Mouse (Mus musculus) embryonic facial prominence, embryonic 10.5 days (tissue): ENCODE results near the gene Olfr239. TPM values are rescaled to one million over a fixed set of nuclear protein-coding genes. Genes with fewer than 3 reads are reported as not detected.
"Not testable (repeated sequence)": the region's sequence is repeated elsewhere in the genome, so short reads cannot be mapped to it uniquely, and the experiment has no call there.

ENCODE experiments used
- DNase-seq: peaks from one replicate; pipeline ENCODE4 v3.0.0-alpha.2; 2017; ENCODE audit warnings: low spot score
- H3K27ac ChIP-seq: fragments of 300-500 bp; sonication (generic); replicated peaks from 2 replicates; pipeline ENCODE4 v1.5.1; 2016; ENCODE audit warnings: mild to moderate bottlenecking
- H3K27me3 ChIP-seq: fragments of 300-500 bp; sonication (generic); replicated peaks from 2 replicates; pipeline ENCODE4 v1.6.1; 2016; ENCODE audit warnings: low read depth, mild to moderate bottlenecking; ENCODE audit not compliant: poor library complexity, severe bottlenecking
- H3K36me3 ChIP-seq: fragments of 300-500 bp; sonication (generic); replicated peaks from 2 replicates; pipeline ENCODE4 v1.6.1; 2016; ENCODE audit warnings: mild to moderate bottlenecking, moderate library complexity
- H3K4me1 ChIP-seq: fragments of 300-500 bp; sonication (generic); 2 replicates; pipeline ENCODE4 v1.6.1; 2016
- H3K4me3 ChIP-seq: fragments of 300-500 bp; sonication (generic); 2 replicates; pipeline ENCODE4 v1.5.1; 2016; ENCODE audit warnings: mild to moderate bottlenecking, moderate library complexity
- H3K9me3 ChIP-seq: fragments of 300-500 bp; sonication (generic); 2 replicates; pipeline ENCODE4 v1.6.1; 2016; ENCODE audit warnings: mild to moderate bottlenecking
- WGBS: fragments of 180-500 bp; shearing (Covaris S2); methylation state at CpG from one replicate; pipeline ENCODE4 v1.1.7; 2016; 5-methylcytosine and 5-hydroxymethylcytosine counted together
- polyA plus RNA-seq: library from polyadenylated mRNA; unstranded; fragments of >200 nt; fragmentation: Nextera tagmentation; extraction: Ambion mirVana; gene quantifications from 2 replicates; pipeline ENCODE4 v1.2.1, GENCODE M21; 2016

The Olfr239 gene
- polyA plus RNA-seq: not detected in 2 replicates

DNA sequence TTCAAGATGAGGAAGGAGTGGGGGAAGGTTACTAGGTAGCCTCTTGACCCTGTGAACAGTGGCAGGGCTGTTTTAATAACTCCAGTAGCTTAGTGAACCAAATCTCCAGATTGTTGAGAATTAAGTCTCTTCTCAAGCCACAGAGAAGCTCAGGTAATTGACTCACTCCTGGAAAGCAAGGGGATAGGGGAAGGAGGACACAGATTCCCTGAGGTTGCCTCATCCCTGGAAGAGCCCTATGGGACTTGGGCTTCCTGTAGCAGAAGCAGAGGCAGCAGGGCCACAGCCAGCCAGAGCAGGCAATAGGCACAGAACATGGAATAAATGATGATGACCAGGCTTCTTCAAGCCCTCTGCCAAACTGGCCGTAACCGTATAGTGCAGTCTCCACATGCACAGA lies at the start of gene Olfr239:
Gene Olfr239, plus strand, starts transcription at position 301 of the 400 bp plus-strand sequence.
- not testable (repeated sequence) for DNase-seq, H3K4me1 ChIP-seq, H3K4me3 ChIP-seq, H3K27ac ChIP-seq, H3K36me3 ChIP-seq, H3K9me3 ChIP-seq, H3K27me3 ChIP-seq
- no CpG with 5 or more reads among the region's 2 CpGs for WGBS

DNA sequence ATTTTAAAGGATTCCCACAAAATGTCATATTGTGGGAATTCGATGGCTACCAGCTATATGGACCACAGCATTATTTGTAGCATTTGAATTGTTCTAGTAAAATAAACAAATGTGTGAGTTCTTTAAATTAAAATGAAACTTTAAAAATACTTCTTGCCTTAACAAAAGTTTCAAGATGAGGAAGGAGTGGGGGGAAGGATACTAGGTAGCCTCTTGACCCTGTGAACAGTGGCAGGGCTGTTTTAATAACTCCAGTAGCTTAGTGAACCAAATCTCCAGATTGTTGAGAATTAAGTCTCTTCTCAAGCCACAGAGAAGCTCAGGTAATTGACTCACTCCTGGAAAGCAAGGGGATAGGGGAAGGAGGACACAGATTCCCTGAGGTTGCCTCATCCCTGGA lies 23.0 kb upstream of the Olfr239 start, which contains the start of gene Olfr55:
Gene Olfr55, plus strand, starts transcription at position 301 of the 400 bp plus-strand sequence.
- H3K4me3 ChIP-seq, H3K4me1 ChIP-seq, DNase-seq, H3K27ac ChIP-seq, H3K9me3 ChIP-seq, H3K36me3 ChIP-seq, H3K27me3 ChIP-seq: not testable (repeated sequence)
- WGBS: 79% methylated on average over 1 of the region's 1 CpGs

- H3K27ac ChIP-seq: no peak within 1 kb of the TSS
- H3K4me1 ChIP-seq: no peaks in the 10 kb centered on the region
- H3K9me3 ChIP-seq: peaks cover 8% of the 10 kb centered on the region
- no peaks in the 10 kb centered on the region for H3K27me3 ChIP-seq
- H3K4me3 ChIP-seq: no peak within 1 kb of the TSS
- 82% methylated on average over 2 of the region's 2 CpGs for WGBS
- DNase-seq: no peak
- no peaks in the 10 kb centered on the region for H3K36me3 ChIP-seq
These were observed 30.5 kb downstream of the Olfr239 start, which contains the start of gene Olfr1564 for GRCm38 (mm10) chr17:33221590-33221989. TSS of gene Olfr1564 (minus strand) at chr17:33221690.

GRCm38 (mm10) chr17:33236646-33237045 lies 45.5 kb downstream of the Olfr239 start:
- H3K4me3 ChIP-seq, H3K4me1 ChIP-seq, H3K27ac ChIP-seq, DNase-seq, H3K27me3 ChIP-seq, H3K9me3 ChIP-seq: not testable (repeated sequence)
- H3K36me3 ChIP-seq: peaks cover 28% of the 10 kb centered on the region
- WGBS: 98% methylated on average over 1 of the region's 1 CpGs

Other genes with a start within 250 kb of the Olfr239 start
- 2.1 and 3.3 TPM in 2 replicates for gene Cyp4f13, start 243.9 kb upstream of the Olfr239 start, polyA plus RNA-seq
- 12.0 and 15.1 TPM in 2 replicates for gene Zfp472, start 225.5 kb upstream of the Olfr239 start, polyA plus RNA-seq
- gene Zfp952, start 198.2 kb upstream of the Olfr239 start, polyA plus RNA-seq: 13.1 and 13.3 TPM in 2 replicates
- 15.3 and 18.4 TPM in 2 replicates for gene Zfp763, start 157.9 kb upstream of the Olfr239 start, polyA plus RNA-seq
- gene 4921501E09Rik, start 123.2 kb upstream of the Olfr239 start, polyA plus RNA-seq: not detected in 2 replicates
- 7.3 and 7.5 TPM in 2 replicates for gene Zfp563, start 102.0 kb upstream of the Olfr239 start, polyA plus RNA-seq
- 0.04 TPM in 1 of 2 replicates, not detected in the other for gene Morc2b, start 51.6 kb upstream of the Olfr239 start, polyA plus RNA-seq
- not detected in 2 replicates for gene Olfr55, start 22.9 kb upstream of the Olfr239 start, polyA plus RNA-seq
- gene Olfr1564, start 30.4 kb downstream of the Olfr239 start, polyA plus RNA-seq: not detected in 2 replicates
- 18.4 and 18.5 TPM in 2 replicates for gene Zfp955a, start 63.8 kb downstream of the Olfr239 start, polyA plus RNA-seq
- gene Olfr63, start 73.4 kb downstream of the Olfr239 start, polyA plus RNA-seq: 0.05 and 0.06 TPM in 2 replicates
- 10.2 and 11.6 TPM in 2 replicates for gene Zfp955b, start 98.2 kb downstream of the Olfr239 start, polyA plus RNA-seq
- gene Zfp81, start 167.6 kb downstream of the Olfr239 start, polyA plus RNA-seq: 10.8 and 11.1 TPM in 2 replicates
- gene Zfp101, start 203.3 kb downstream of the Olfr239 start, polyA plus RNA-seq: 19.9 and 21.1 TPM in 2 replicates
- gene Actl9, start 241.6 kb downstream of the Olfr239 start, polyA plus RNA-seq: not detected in 2 replicates